26 mouse cellular contexts compared by ENCODE assay signal in the genomic region with DNA sequence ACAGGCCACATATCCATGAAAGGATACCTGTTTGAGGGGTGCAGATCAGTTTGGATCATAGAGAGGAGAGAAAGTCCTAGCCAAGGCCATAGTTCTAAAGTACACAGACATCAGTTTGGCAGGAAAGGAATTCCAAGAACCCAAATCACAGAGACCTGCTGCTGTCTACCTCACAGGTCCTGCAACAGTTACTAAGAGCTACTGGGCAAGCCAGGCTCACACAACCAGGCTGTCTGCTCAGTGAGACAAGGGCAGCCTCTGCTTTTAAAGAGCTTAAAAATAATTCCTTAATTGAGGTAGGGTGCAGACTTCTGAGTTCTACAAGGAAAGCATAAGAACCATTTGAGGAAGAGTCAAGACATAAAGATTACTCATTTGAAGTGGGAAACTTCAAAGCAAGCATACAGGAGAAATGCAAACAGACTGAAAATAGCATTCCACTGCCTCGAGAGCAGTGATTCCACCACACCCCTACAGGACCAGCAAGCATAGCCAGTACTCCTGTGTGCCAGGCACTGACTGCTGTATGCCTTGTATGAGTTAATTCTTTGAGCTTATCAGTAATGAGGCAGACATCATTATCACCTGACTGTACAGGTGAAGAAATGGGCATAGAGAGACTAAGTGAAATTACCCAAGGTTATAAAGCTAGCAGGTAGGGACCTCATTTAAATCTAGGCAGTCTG. TPM values are rescaled to one million over a fixed set of nuclear protein-coding genes. Genes with fewer than 3 reads are reported as not detected.
A peak's percentile ranks its signal among the peaks of the same experiment; 100 is the strongest.
DNase-seq lines count a peak whose midpoint lies in the region; ATAC-seq lines count a peak whose summit lies in the region.
"Had no signal": no experiment of that assay in that cellular context is flagged by ENCODE, and none has a peak within 500 bp of the region (broad histone marks: within the 10 kb centered on the region; RNA-seq: fewer than 3 reads in every experiment).

No protein-coding gene starts in this region.

- H3K4me1 ChIP-seq in heart, embryonic 16.5 days (ENCODE audit: control insufficient read depth, insufficient read depth, low read length) = peaks cover 10% of the 10 kb centered on the region
- peaks cover 16% of the 10 kb centered on the region for H3K4me1 ChIP-seq in heart, embryonic 10.5 days
- peaks cover 96% of the 10 kb centered on the region for H3K4me1 ChIP-seq in megakaryocyte, embryonic 14.5 days
- no peaks in the 10 kb centered on the region for H3K4me1 ChIP-seq in stomach, embryonic 14.5 days (ENCODE audit: control insufficient read depth, insufficient read depth, low read length)
- H3K4me1 ChIP-seq: embryonic facial prominence, embryonic 10.5 days; forebrain, embryonic 15.5 days; hindbrain, embryonic 12.5 days; kidney, embryonic 15.5 days had no signal

- no peak overlapping the region for H3K4me2 ChIP-seq in heart, embryonic 16.5 days (ENCODE audit: low read depth, low read length)
- H3K4me2 ChIP-seq in stomach, embryonic 14.5 days (replicated peaks; ENCODE audit: low read depth, low read length) = no peak overlapping the region
- H3K4me2 ChIP-seq: forebrain, embryonic 15.5 days; hindbrain, embryonic 12.5 days; kidney, embryonic 15.5 days; liver, embryonic 13.5 days; midbrain, embryonic 11.5 days had no signal

- H3K9me3 ChIP-seq in heart, embryonic 16.5 days (replicated peaks; ENCODE audit: control insufficient read depth, low read length) = no peaks in the 10 kb centered on the region
- no peaks in the 10 kb centered on the region for H3K9me3 ChIP-seq in heart, embryonic 10.5 days
- no peaks in the 10 kb centered on the region for H3K9me3 ChIP-seq in megakaryocyte, embryonic 14.5 days
- no peaks in the 10 kb centered on the region for H3K9me3 ChIP-seq in stomach, embryonic 14.5 days (ENCODE audit: control insufficient read depth, low read depth, low read length)
- H3K9me3 ChIP-seq: embryonic facial prominence, embryonic 10.5 days; forebrain, embryonic 15.5 days; G1E; hindbrain, embryonic 12.5 days; kidney, embryonic 15.5 days; liver, embryonic 13.5 days had no signal

- peak overlapping the region; percentile 23; the same call in 1 of the 2 replicates for H3K27ac ChIP-seq in heart, embryonic 16.5 days (ENCODE audit: low read length)
- no peak overlapping the region for H3K27ac ChIP-seq in heart, embryonic 10.5 days
- no peak overlapping the region; the same call in 1 of the 2 replicates for H3K27ac ChIP-seq in stomach, embryonic 14.5 days (ENCODE audit: low read length)
- H3K27ac ChIP-seq: embryonic facial prominence, embryonic 10.5 days; forebrain, embryonic 15.5 days; heart, adult 2 months; hindbrain, embryonic 12.5 days; kidney, embryonic 15.5 days; liver, embryonic 13.5 days; macrophage had no signal

- H3K9ac ChIP-seq in heart, embryonic 16.5 days (ENCODE audit: low read length) = no peak overlapping the region
- H3K9ac ChIP-seq in stomach, embryonic 14.5 days (replicated peaks; ENCODE audit: low read depth, low read length) = no peak overlapping the region
- H3K9ac ChIP-seq: forebrain, embryonic 15.5 days; hindbrain, embryonic 12.5 days; kidney, embryonic 15.5 days; liver, embryonic 13.5 days had no signal

- no peaks in the 10 kb centered on the region for H3K36me3 ChIP-seq in heart, embryonic 16.5 days (ENCODE audit: control insufficient read depth, insufficient read depth)
- H3K36me3 ChIP-seq in heart, embryonic 10.5 days = no peaks in the 10 kb centered on the region
- H3K36me3 ChIP-seq in megakaryocyte, embryonic 14.5 days (replicated peaks; ENCODE audit: low read length) = peaks cover 81% of the 10 kb centered on the region
- H3K36me3 ChIP-seq in stomach, embryonic 14.5 days (ENCODE audit: control insufficient read depth, insufficient read depth, low read length) = no peaks in the 10 kb centered on the region
- H3K36me3 ChIP-seq: embryonic facial prominence, embryonic 10.5 days; forebrain, embryonic 15.5 days; hindbrain, embryonic 12.5 days; kidney, embryonic 15.5 days; liver, embryonic 13.5 days had no signal

- no peak overlapping the region for H3K4me3 ChIP-seq in heart, embryonic 16.5 days (ENCODE audit: low read length)
- H3K4me3 ChIP-seq in heart, embryonic 10.5 days = no peak overlapping the region
- H3K4me3 ChIP-seq in megakaryocyte, embryonic 14.5 days (replicated peaks) = peak overlapping the region; percentile 48
- no peak overlapping the region for H3K4me3 ChIP-seq in stomach, embryonic 14.5 days (ENCODE audit: low read depth, low read length)
- H3K4me3 ChIP-seq: embryonic facial prominence, embryonic 10.5 days; forebrain, embryonic 15.5 days; heart, adult 2 months; hindbrain, embryonic 12.5 days; kidney, embryonic 15.5 days; liver, embryonic 13.5 days had no signal

- 29% methylated on average over 1 of the region's 1 CpGs for WGBS in heart, embryonic 16.5 days
- WGBS in heart, embryonic 10.5 days = 29% methylated on average over 1 of the region's 1 CpGs
- WGBS in stomach, embryonic 14.5 days = 28% methylated on average over 1 of the region's 1 CpGs

- no peak for DNase-seq in heart, embryonic 10.5 days (ENCODE audit: low spot score)
- no peak for DNase-seq in kidney, postnatal 36 days
- no peak for DNase-seq in ovary, postnatal 36 days (ENCODE audit: low spot score)
- DNase-seq: adrenal gland, postnatal 36 days; B cell, adult 2 months; cerebellum, adult 11 months; cerebellum, postnatal 10 days; gastrocnemius, postnatal 25 days; heart, adult 2 months; kidney, postnatal 4 days; liver, embryonic 13.5 days; right cerebral cortex, adult 18-20 months had no signal

- H3K27me3 ChIP-seq in heart, embryonic 16.5 days (ENCODE audit: control insufficient read depth, insufficient read depth, low read length) = no peaks in the 10 kb centered on the region
- no peaks in the 10 kb centered on the region for H3K27me3 ChIP-seq in heart, embryonic 10.5 days (ENCODE audit: insufficient read depth, poor library complexity, severe bottlenecking)
- H3K27me3 ChIP-seq in megakaryocyte, embryonic 14.5 days (replicated peaks) = no peaks in the 10 kb centered on the region
- no peaks in the 10 kb centered on the region for H3K27me3 ChIP-seq in stomach, embryonic 14.5 days (ENCODE audit: control insufficient read depth, insufficient read depth, low read length)
- H3K27me3 ChIP-seq: CH12.LX; forebrain, embryonic 15.5 days; hindbrain, embryonic 12.5 days; kidney, embryonic 15.5 days; liver, embryonic 13.5 days; Patski had no signal

- no peak for ATAC-seq in heart, embryonic 16.5 days (replicated peaks; ENCODE audit: extremely low read depth, insufficient read depth, low FRiP score)
- no peak for ATAC-seq in megakaryocyte, adult 5-6 weeks (ENCODE audit: poor library complexity, severe bottlenecking)
- ATAC-seq in stomach, embryonic 14.5 days (ENCODE audit: insufficient number of reproducible peaks, insufficient read depth, low FRiP score, low read depth) = peak; percentile 82
- ATAC-seq: forebrain, embryonic 15.5 days; inflammation-experienced regulatory T-cells, adult 6 months; Patski had no signal

RNA-seq across cellular contexts. Expression of a gene that starts 58.8 kb away (rescaled TPM):
- polyA plus RNA-seq in heart, embryonic 16.5 days (2015; fragmentation: Nextera tagmentation; extraction: Ambion mirVana) = 146 and 196 TPM in 2 replicates
- 207 and 292 TPM in 2 replicates for polyA plus RNA-seq in heart, embryonic 10.5 days (2016; fragmentation: Nextera tagmentation; extraction: Ambion mirVana)
- polyA plus RNA-seq in megakaryocyte, embryonic 14.5 days (2012; ENCODE audit: insufficient read depth, low replicate concordance) = 75.5 and 79.1 TPM in 2 replicates
- 122 and 129 TPM in 2 replicates for total RNA-seq in megakaryocyte, adult 5-6 weeks (2015)
- 122 and 124 TPM in 2 replicates for total RNA-seq in megakaryocyte, adult 5-6 weeks (2017)
- 202 and 226 TPM in 2 replicates for polyA plus RNA-seq in stomach, embryonic 14.5 days (2014; fragmentation: Nextera tagmentation; extraction: Ambion mirVana)
